Mouse (Mus musculus) forebrain, embryonic 10.5 days (tissue): ENCODE data around the gene Atxn7l2. TPM values are rescaled to one million over a fixed set of nuclear protein-coding genes. Genes with fewer than 3 reads are reported as not detected.

Source experiments
- DNase-seq: peaks from one replicate; pipeline ENCODE4 v3.0.0-alpha.2; 2017; ENCODE audit warnings: low spot score; ENCODE audit errors: extremely low spot score
- H3K27ac ChIP-seq: fragments of 300-500 bp; sonication (generic); 2 replicates; pipeline ENCODE4 v1.5.1; 2016; ENCODE audit warnings: mild to moderate bottlenecking
- H3K27me3 ChIP-seq: fragments of 300-500 bp; sonication (generic); 2 replicates; pipeline ENCODE4 v1.6.1; 2016; ENCODE audit warnings: mild to moderate bottlenecking; ENCODE audit not compliant: poor library complexity, severe bottlenecking
- H3K36me3 ChIP-seq: fragments of 300-500 bp; sonication (generic); replicated peaks from 2 replicates; pipeline ENCODE4 v1.6.1; 2016; ENCODE audit warnings: mild to moderate bottlenecking, moderate library complexity
- H3K4me1 ChIP-seq: fragments of 300-500 bp; sonication (generic); 2 replicates; pipeline ENCODE4 v1.6.1; 2016
- H3K4me3 ChIP-seq: fragments of 300-500 bp; sonication (generic); 2 replicates; pipeline ENCODE4 v1.5.1; 2016; ENCODE audit warnings: mild to moderate bottlenecking, moderate library complexity
- H3K9me3 ChIP-seq: fragments of 300-500 bp; sonication (generic); 2 replicates; pipeline ENCODE4 v1.6.1; 2016; ENCODE audit warnings: mild to moderate bottlenecking, moderate library complexity
- WGBS: fragments of 180-500 bp; shearing (Covaris S2); methylation state at CpG from one replicate; pipeline ENCODE4 v1.1.7; 2016; 5-methylcytosine and 5-hydroxymethylcytosine counted together
- polyA plus RNA-seq: library from polyadenylated mRNA; unstranded; fragments of >200 nt; fragmentation: Nextera tagmentation; extraction: Ambion mirVana; gene quantifications from 2 replicates; pipeline ENCODE4 v1.2.1, GENCODE M21; 2016

The Atxn7l2 gene
- polyA plus RNA-seq, 1 experiment from 2014 or later, result 20.2 TPM

DNA sequence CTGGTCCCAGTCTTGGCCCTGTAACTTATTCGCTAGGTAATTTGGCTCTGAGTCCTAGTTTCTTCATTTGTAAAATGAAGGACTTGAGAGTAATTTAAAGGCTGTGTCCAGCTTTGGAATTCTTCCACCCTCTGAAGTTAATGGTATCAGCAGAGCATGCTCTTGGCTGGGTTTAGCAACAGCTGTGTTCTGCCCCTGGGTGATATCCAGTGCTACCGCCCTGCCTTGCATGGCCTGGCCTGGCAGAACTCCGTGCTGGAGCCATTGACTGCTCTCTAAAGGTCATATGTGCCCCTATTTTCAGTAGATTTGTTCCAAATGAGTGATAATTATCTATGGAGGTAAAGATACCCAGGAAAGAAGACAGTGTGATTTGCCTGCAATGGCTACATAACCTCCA is 9.9 kb upstream of the Atxn7l2 start:
- Histone ChIP-seq H3K27ac (no peak overlapping the region), H3K27me3 (peaks cover 45% of the 10 kb centered on the region), H3K4me3 (no peak overlapping the region), H3K36me3 (no peaks in the 10 kb centered on the region), H3K4me1 (peaks cover 2% of the 10 kb centered on the region), H3K9me3 (no peaks in the 10 kb centered on the region)
- no peak for DNase-seq
- WGBS, result 78% methylated on average over 3 of the region's 3 CpGs

DNA sequence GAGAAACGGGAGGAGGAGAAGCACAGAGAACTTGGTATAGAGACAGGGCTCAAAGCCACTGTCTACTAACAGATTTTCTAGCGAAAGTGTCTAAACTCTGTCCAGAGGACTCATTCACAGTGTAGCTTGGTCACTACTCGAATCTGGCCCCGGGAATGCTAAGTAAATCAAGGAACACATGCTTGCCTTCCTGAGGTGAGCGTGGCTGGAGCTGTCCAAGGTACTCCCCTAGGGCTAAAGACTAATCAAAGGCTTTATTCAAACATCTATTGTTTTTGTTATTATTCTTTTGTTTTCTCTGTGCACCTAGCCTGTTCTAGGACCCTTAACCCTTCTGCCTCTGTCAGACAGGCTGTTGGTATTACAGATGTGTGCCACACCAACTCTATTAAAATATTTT is 4.0 kb upstream of the Atxn7l2 start:
- WGBS, result 24% methylated on average over 5 of the region's 5 CpGs
- 0 out of 2 replicates have a peak, but pooled peaks cover 8% of the 10 kb centered on the region for H3K27me3 ChIP-seq
- H3K4me3 ChIP-seq, result no peak overlapping the region
- H3K27ac ChIP-seq, result no peak overlapping the region
- H3K9me3 ChIP-seq, result no peaks in the 10 kb centered on the region
- no peaks in the 10 kb centered on the region for H3K36me3 ChIP-seq
- peaks cover 15% of the 10 kb centered on the region for H3K4me1 ChIP-seq
- no peak for DNase-seq

- Histone ChIP-seq H3K4me1 (peaks cover 31% of the 10 kb centered on the region), H3K9me3 (no peaks in the 10 kb centered on the region), H3K27ac (no peak overlapping the region), H3K36me3 (peaks cover 12% of the 10 kb centered on the region), H3K27me3 (0 out of 2 replicates have a peak, but pooled peaks cover 8% of the 10 kb centered on the region), H3K4me3 (no peak overlapping the region)
- 86% methylated on average over 8 of the region's 8 CpGs for WGBS
- no peak for DNase-seq
Observed at GRCm38 (mm10) chr3:108212406-108212805, 1.7 kb upstream of the Atxn7l2 start.

- Histone ChIP-seq H3K27me3 (0 out of 2 replicates have a peak, but pooled peaks cover 8% of the 10 kb centered on the region), H3K27ac (no peak overlapping the region), H3K4me1 (peaks cover 31% of the 10 kb centered on the region), H3K9me3 (no peaks in the 10 kb centered on the region), H3K4me3 (no peak overlapping the region), H3K36me3 (peaks cover 17% of the 10 kb centered on the region)
- 87% methylated on average over 6 of the region's 6 CpGs for WGBS
- DNase-seq, result no peak
Observed at GRCm38 (mm10) chr3:108211845-108212244, 1.1 kb upstream of the Atxn7l2 start.

- H3K27me3 ChIP-seq, result 0 out of 2 replicates have a peak, but pooled peaks cover 5% of the 10 kb centered on the region
- peak overlapping the region; percentile 64 for H3K4me3 ChIP-seq
- no peaks in the 10 kb centered on the region for H3K9me3 ChIP-seq
- H3K27ac ChIP-seq, result peak overlapping the region; percentile 99
- H3K4me1 ChIP-seq, result peaks cover 31% of the 10 kb centered on the region
- peaks cover 34% of the 10 kb centered on the region for H3K36me3 ChIP-seq
- peak; percentile 96 for DNase-seq
- under 1% methylated on average over 70 of the region's 72 CpGs for WGBS
Observed at GRCm38 (mm10) chr3:108209946-108210770, 576 bp downstream of the Atxn7l2 start.

GRCm38 (mm10) chr3:108209536-108209935 is 1.2 kb downstream of the Atxn7l2 start:
- WGBS, result 9% methylated on average over 8 of the region's 8 CpGs
- peak; percentile 47 for DNase-seq
- Histone ChIP-seq H3K4me3 (peak overlapping the region; percentile 64), H3K27ac (peak overlapping the region; percentile 99), H3K4me1 (peaks cover 33% of the 10 kb centered on the region), H3K36me3 (peaks cover 40% of the 10 kb centered on the region), H3K9me3 (no peaks in the 10 kb centered on the region), H3K27me3 (0 out of 2 replicates have a peak, but pooled peaks cover 5% of the 10 kb centered on the region)

DNA sequence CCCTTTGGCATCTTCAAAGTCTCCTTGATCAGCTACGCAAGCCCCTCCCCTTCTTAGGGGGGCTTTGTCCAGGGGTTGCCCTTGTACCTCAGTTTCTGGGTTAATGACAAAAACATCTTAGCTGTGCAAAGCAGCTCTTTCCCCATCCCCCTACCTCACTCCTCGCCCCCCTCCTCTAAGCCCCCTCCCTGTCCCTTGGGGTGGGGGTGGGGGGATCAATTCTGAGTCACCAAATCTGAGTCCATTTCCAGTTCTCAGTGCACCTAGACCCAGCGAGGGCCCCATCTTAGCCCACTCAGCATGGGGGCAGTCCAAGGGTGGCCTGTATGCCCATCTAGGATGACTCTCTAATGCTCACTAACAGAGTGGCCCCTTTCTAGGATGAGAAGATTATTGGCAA is 1.7 kb downstream of the Atxn7l2 start:
- Histone ChIP-seq H3K36me3 (peaks cover 46% of the 10 kb centered on the region), H3K27me3 (0 out of 2 replicates have a peak, but pooled peaks cover under 1% of the 10 kb centered on the region), H3K27ac (peak overlapping the region; percentile 99), H3K9me3 (no peaks in the 10 kb centered on the region), H3K4me3 (peak overlapping the region; percentile 64), H3K4me1 (peaks cover 34% of the 10 kb centered on the region)
- DNase-seq, result no peak
- WGBS, result 60% methylated on average over 3 of the region's 3 CpGs

- 95% methylated on average over 15 of the region's 15 CpGs for WGBS
Observed at GRCm38 (mm10) chr3:108206731-108207375, 3.9 kb downstream of the Atxn7l2 start.

DNA sequence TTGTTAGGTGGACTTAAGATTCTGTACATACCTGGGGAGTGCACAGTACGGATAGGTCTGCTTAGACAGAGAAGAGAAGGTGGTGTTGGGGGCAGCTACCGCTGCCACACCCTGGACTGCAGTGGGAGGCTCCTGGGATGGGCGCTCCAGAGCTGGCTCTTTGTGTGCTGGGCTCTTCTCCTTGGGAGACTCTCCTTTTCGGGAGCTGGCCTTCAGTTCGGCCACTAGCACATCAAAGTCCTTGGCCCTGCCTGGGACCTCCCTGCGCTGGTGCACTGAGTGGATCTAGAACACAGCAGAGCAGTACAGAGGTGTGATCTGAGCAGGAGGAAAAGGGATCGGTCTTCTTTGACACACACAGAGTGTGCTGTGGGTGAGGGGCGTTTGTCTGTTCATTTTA is 5.1 kb downstream of the Atxn7l2 start:
- H3K9me3 ChIP-seq, result no peaks in the 10 kb centered on the region
- DNase-seq, result no peak
- 90% methylated on average over 8 of the region's 8 CpGs for WGBS
- H3K4me1 ChIP-seq, result peaks cover 45% of the 10 kb centered on the region
- H3K27ac ChIP-seq, result no peak overlapping the region
- peaks cover 71% of the 10 kb centered on the region for H3K36me3 ChIP-seq
- no peak overlapping the region for H3K4me3 ChIP-seq
- no peaks in the 10 kb centered on the region for H3K27me3 ChIP-seq

More at GRCm38 (mm10) chr3:108206731-108207375, 3.9 kb downstream of the Atxn7l2 start:
- H3K27ac ChIP-seq, result no peak overlapping the region
- no peaks in the 10 kb centered on the region for H3K9me3 ChIP-seq
- H3K4me1 ChIP-seq, result peaks cover 43% of the 10 kb centered on the region
- H3K27me3 ChIP-seq, result no peaks in the 10 kb centered on the region
- peaks cover 67% of the 10 kb centered on the region for H3K36me3 ChIP-seq
- no peak for DNase-seq
- H3K4me3 ChIP-seq, result no peak overlapping the region

GRCm38 (mm10) chr3:108204470-108204869 is 6.3 kb downstream of the Atxn7l2 start:
- H3K27me3 ChIP-seq, result no peaks in the 10 kb centered on the region
- H3K4me3 ChIP-seq, result no peak overlapping the region
- peaks cover 53% of the 10 kb centered on the region for H3K4me1 ChIP-seq
- 91% methylated on average over 11 of the region's 11 CpGs for WGBS
- 0 out of 2 replicates have a peak overlapping the region, but pooled peaks have one; percentile 15 for H3K27ac ChIP-seq
- no peak for DNase-seq
- H3K9me3 ChIP-seq, result no peaks in the 10 kb centered on the region
- peaks cover 71% of the 10 kb centered on the region for H3K36me3 ChIP-seq

DNA sequence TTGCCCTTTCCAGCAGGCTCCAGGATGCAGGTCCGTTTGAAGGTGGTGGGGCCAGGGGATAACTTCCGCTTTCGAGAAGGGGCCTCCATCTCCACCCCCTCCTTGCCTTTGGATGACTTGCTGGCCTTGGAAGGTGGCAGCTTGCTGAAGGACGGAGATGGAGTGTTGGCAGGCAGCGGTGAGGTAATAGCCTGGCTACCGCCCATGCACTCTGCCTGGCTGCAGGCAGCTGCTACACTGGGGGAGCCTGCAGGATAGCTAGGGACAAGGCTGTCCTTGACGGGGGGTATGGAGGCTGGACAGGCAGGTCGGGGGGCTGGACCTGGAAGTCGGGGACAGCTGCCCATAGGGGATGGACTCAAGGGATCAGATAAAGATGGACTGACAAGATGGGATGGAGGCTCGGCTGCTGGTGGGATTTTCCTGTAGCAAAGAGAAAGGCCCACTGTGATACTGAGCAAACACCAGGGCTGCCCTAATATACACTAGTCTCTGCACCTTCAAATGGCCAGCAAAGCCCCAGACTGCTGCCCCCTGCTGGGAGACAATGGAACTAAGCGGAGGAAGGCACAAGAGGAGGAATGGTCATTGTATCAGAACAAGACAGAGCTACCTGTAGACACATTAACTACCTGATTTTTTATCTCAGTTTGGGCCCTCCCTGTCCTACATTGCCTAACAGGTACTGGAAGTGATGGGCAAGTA is 7.0 kb downstream of the Atxn7l2 start:
- Histone ChIP-seq H3K4me3 (no peak overlapping the region), H3K27me3 (no peaks in the 10 kb centered on the region), H3K4me1 (peaks cover 49% of the 10 kb centered on the region), H3K9me3 (no peaks in the 10 kb centered on the region), H3K27ac (peak overlapping the region; percentile 44; the same call in 1 of the 2 replicates), H3K36me3 (peaks cover 78% of the 10 kb centered on the region)
- WGBS, result 85% methylated on average over 11 of the region's 11 CpGs
- DNase-seq, result peak; percentile 82

- H3K27ac ChIP-seq, result no peak overlapping the region
- no peak for DNase-seq
- peaks cover 80% of the 10 kb centered on the region for H3K36me3 ChIP-seq
- no peak overlapping the region for H3K4me3 ChIP-seq
- H3K9me3 ChIP-seq, result no peaks in the 10 kb centered on the region
- no peaks in the 10 kb centered on the region for H3K27me3 ChIP-seq
- WGBS, result 96% methylated on average over 13 of the region's 13 CpGs
- H3K4me1 ChIP-seq, result peaks cover 43% of the 10 kb centered on the region
Observed at GRCm38 (mm10) chr3:108203212-108203611, 7.5 kb downstream of the Atxn7l2 start.
